Mouse (Mus musculus) erythroblast, adult 5-6 weeks (primary cell): Measurements from ENCODE around the gene Thsd7a. TPM values are rescaled to one million over a fixed set of nuclear protein-coding genes. Genes with fewer than 3 reads are reported as not detected.

Experiments
- ATAC-seq: replicated peaks from 2 replicates; pipeline ENCODE4 v1.8.0; 2016; ENCODE audit warnings: moderate number of reproducible peaks, mild to moderate bottlenecking, moderate TSS enrichment, inconsistent platforms; ENCODE audit not compliant: poor library complexity, low FRiP score, severe bottlenecking
- total RNA-seq, 2 experiments: library from RNA; stranded (forward) in 1 of 2; stranded (reverse) in 1 of 2; fragments of 150-400 nt in 1 of 2; fragments of 200-764, 138-1000 nt in 1 of 2; gene quantifications; 2 replicates each; pipeline versions ENCODE4 v1.2.3 to v1.2.4; 2015 to 2017; ENCODE audit warnings: low replicate concordance in 2 of 2

Gene Thsd7a
- 1.3 TPM in 1 of 2 replicates, not detected in the other for total RNA-seq (2015; ENCODE audit: low replicate concordance)
- 0.09 and 0.14 TPM in 2 replicates for total RNA-seq (2017; ENCODE audit: low replicate concordance)

GRCm38 (mm10) chr6:12748787-12749530 lies at the start of gene Thsd7a:
Thsd7a (minus strand) TSS chr6:12749410.
- ATAC-seq: no peak

GRCm38 (mm10) chr6:12787129-12787528 lies 37.9 kb upstream of the Thsd7a start:
- no peak for ATAC-seq

GRCm38 (mm10) chr6:12786378-12786982 lies 37.3 kb upstream of the Thsd7a start:
- no peak for ATAC-seq

GRCm38 (mm10) chr6:12784918-12785618 lies 35.9 kb upstream of the Thsd7a start:
- ATAC-seq: no peak

GRCm38 (mm10) chr6:12772799-12773198 lies 23.6 kb upstream of the Thsd7a start:
- ATAC-seq: no peak

- no peak for ATAC-seq
Observed at GRCm38 (mm10) chr6:12765191-12765590, 16.0 kb upstream of the Thsd7a start.

GRCm38 (mm10) chr6:12764606-12765005 lies 15.4 kb upstream of the Thsd7a start:
- ATAC-seq: no peak

- no peak for ATAC-seq
Observed at GRCm38 (mm10) chr6:12763816-12764215, 14.6 kb upstream of the Thsd7a start.

GRCm38 (mm10) chr6:12759328-12760193 lies 10.4 kb upstream of the Thsd7a start:
- ATAC-seq: no peak

GRCm38 (mm10) chr6:12752297-12752696 lies 3.1 kb upstream of the Thsd7a start:
- ATAC-seq: no peak

- no peak for ATAC-seq
Observed at GRCm38 (mm10) chr6:12750441-12750840, 1.2 kb upstream of the Thsd7a start.

- ATAC-seq: no peak
Observed at GRCm38 (mm10) chr6:12749531-12750210, 461 bp upstream of the Thsd7a start.

GRCm38 (mm10) chr6:12748454-12748786 lies 790 bp downstream of the Thsd7a start:
- no peak for ATAC-seq

GRCm38 (mm10) chr6:12747856-12748450 lies 1.3 kb downstream of the Thsd7a start:
- ATAC-seq: no peak

- no peak for ATAC-seq
Observed at GRCm38 (mm10) chr6:12742791-12743190, 6.4 kb downstream of the Thsd7a start.

- ATAC-seq: no peak
Observed at GRCm38 (mm10) chr6:12733924-12734323, 15.3 kb downstream of the Thsd7a start.

- ATAC-seq: no peak
Observed at GRCm38 (mm10) chr6:12716071-12716470, 33.1 kb downstream of the Thsd7a start.

- no peak for ATAC-seq
Observed at GRCm38 (mm10) chr6:12712581-12712980, 36.6 kb downstream of the Thsd7a start.

GRCm38 (mm10) chr6:12702925-12703324 lies 46.3 kb downstream of the Thsd7a start:
- ATAC-seq: no peak
